Mouse (Mus musculus) erythroblast, embryonic 14.5 days (primary cell): ENCODE results near the gene Vmn1r95. TPM values are rescaled to one million over a fixed set of nuclear protein-coding genes. Genes with fewer than 3 reads are reported as not detected.
"Not testable (repeated sequence)": the region's sequence is repeated elsewhere in the genome, so short reads cannot be mapped to it uniquely, and the experiment has no call there.

Experiments used
- H3K27me3 ChIP-seq: 2 replicates; pipeline ENCODE4 v1.6.1; 2012; ENCODE audit warnings: inconsistent platforms; ENCODE audit not compliant: control insufficient read depth
- H3K36me3 ChIP-seq: 2 replicates; pipeline ENCODE4 v1.6.1; 2012; ENCODE audit warnings: mild to moderate bottlenecking, inconsistent platforms; ENCODE audit not compliant: control insufficient read depth
- H3K4me1 ChIP-seq: 2 replicates; pipeline ENCODE4 v1.6.1; 2012; ENCODE audit warnings: inconsistent platforms; ENCODE audit not compliant: control insufficient read depth
- H3K4me3 ChIP-seq: replicated peaks from 2 replicates; pipeline ENCODE3; 2012; ENCODE audit warnings: moderate library complexity, mild to moderate bottlenecking, inconsistent platforms
- H3K9me3 ChIP-seq: 2 replicates; pipeline ENCODE4 v1.6.1; 2012; ENCODE audit warnings: low read length, inconsistent platforms, mixed read lengths; ENCODE audit not compliant: control insufficient read depth
- polyA plus RNA-seq: library from polyadenylated mRNA; stranded (reverse); fragments of >175 nt; gene quantifications from 2 replicates; pipeline ENCODE4 v1.2.3, GENCODE M21; 2012

Gene Vmn1r95
- polyA plus RNA-seq, result not detected in 2 replicates

GRCm38 (mm10) chr7:20193410-20193809, at the start of gene Vmn1r95:
TSS of gene Vmn1r95 (plus strand) at chr7:20193710.
- H3K4me1 ChIP-seq, H3K27me3 ChIP-seq, H3K4me3 ChIP-seq, H3K9me3 ChIP-seq, H3K36me3 ChIP-seq: not testable (repeated sequence)

GRCm38 (mm10) chr7:20168277-20168676, 25.2 kb upstream of the Vmn1r95 start, which contains the start of gene Vmn1r94:
TSS of gene Vmn1r94 (minus strand) at chr7:20168377.
- H3K36me3 ChIP-seq, H3K4me1 ChIP-seq, H3K27me3 ChIP-seq, H3K9me3 ChIP-seq, H3K4me3 ChIP-seq: not testable (repeated sequence)

- not testable (repeated sequence) for H3K4me3 ChIP-seq, H3K9me3 ChIP-seq, H3K27me3 ChIP-seq, H3K36me3 ChIP-seq, H3K4me1 ChIP-seq
Observed at GRCm38 (mm10) chr7:20205507-20205906, 12.0 kb downstream of the Vmn1r95 start, which contains the start of gene Gm6164. TSS of gene Gm6164 (minus strand) at chr7:20205607.

- H3K4me3 ChIP-seq, H3K27me3 ChIP-seq, H3K4me1 ChIP-seq, H3K36me3 ChIP-seq, H3K9me3 ChIP-seq: not testable (repeated sequence)
Observed at GRCm38 (mm10) chr7:20233728-20234127, 40.2 kb downstream of the Vmn1r95 start, which contains the start of gene Gm4498. TSS of gene Gm4498 (minus strand) at chr7:20233828.

Other genes with a start within 250 kb of the Vmn1r95 start
- not detected in 2 replicates for gene Igsf23, start 243.0 kb upstream of the Vmn1r95 start, polyA plus RNA-seq
- not detected in 2 replicates for gene Ceacam20, start 228.3 kb upstream of the Vmn1r95 start, polyA plus RNA-seq
- gene Nlrp9b, start 202.2 kb upstream of the Vmn1r95 start, polyA plus RNA-seq, result not detected in 2 replicates
- 0.01 TPM in 1 of 2 replicates, not detected in the other for gene Vmn1r91, start 94.0 kb upstream of the Vmn1r95 start, polyA plus RNA-seq
- gene Gm16442, start 71.1 kb upstream of the Vmn1r95 start, polyA plus RNA-seq, result not detected in 2 replicates
- not detected in 2 replicates for gene Vmn1r93, start 54.6 kb upstream of the Vmn1r95 start, polyA plus RNA-seq
- gene Vmn1r94, start 25.3 kb upstream of the Vmn1r95 start, polyA plus RNA-seq, result not detected in 2 replicates
- not detected in 2 replicates for gene Gm6164, start 11.9 kb downstream of the Vmn1r95 start, polyA plus RNA-seq
- gene Gm4498, start 40.1 kb downstream of the Vmn1r95 start, polyA plus RNA-seq, result not detected in 2 replicates
- 0.03 TPM in 1 of 2 replicates, not detected in the other for gene Gm5890, start 69.1 kb downstream of the Vmn1r95 start, polyA plus RNA-seq
- gene Gm4133, start 140.4 kb downstream of the Vmn1r95 start, polyA plus RNA-seq, result not detected in 2 replicates
- gene Gm5728, start 181.7 kb downstream of the Vmn1r95 start, polyA plus RNA-seq, result not detected in 2 replicates
- gene Vmn1r100, start 224.2 kb downstream of the Vmn1r95 start, polyA plus RNA-seq, result not detected in 2 replicates
- gene Vmn1r101, start 248.9 kb downstream of the Vmn1r95 start, polyA plus RNA-seq, result not detected in 2 replicates